Mouse (Mus musculus) E14TG2a.4 (cell line): Measurements from ENCODE around the gene Psg19.

Source experiments
- CTCF ChIP-seq: conservative IDR thresholded peaks from 2 replicates; pipeline ENCODE4 v1.5.1; 2014; ENCODE audit warnings: low read length
- NANOG ChIP-seq: IDR thresholded peaks from 2 replicates; pipeline ENCODE4 v1.6.1; 2014; ENCODE audit warnings: borderline replicate concordance, low read length, mixed read lengths

DNA sequence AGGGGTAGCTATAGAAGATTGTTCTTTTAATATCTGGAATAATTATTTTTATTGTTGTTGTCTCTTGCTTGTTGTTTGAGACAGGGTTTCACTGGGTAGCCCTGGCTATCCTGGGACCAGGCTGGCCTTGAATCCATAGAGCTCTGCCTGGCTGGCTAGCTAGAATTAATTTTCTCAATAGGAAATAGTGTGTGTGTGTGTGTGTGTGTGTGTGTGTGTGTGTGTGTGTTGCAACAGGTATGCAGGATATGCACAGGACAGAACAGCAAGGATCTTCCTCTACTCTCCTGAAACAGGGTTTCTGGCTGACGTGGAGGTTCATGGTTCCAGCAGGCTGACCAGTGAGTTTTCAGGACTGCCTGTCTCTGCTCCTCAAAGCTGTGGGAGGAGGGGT is 42.9 kb upstream of the Psg19 start:
- no peak for TF ChIP-seq CTCF
- no peak for TF ChIP-seq NANOG
